Mouse (Mus musculus) kidney, postnatal 4 days (tissue): Measurements from ENCODE around the gene Gm42421.
A peak's percentile ranks its signal among the peaks of the same experiment; 100 is the strongest.

ENCODE experiments used
- DNase-seq, 2 experiments: peaks; one replicate each; pipeline ENCODE4 v3.0.0; 2021; ENCODE audit warnings: mixed read lengths in 2 of 2

Gene Gm42421

DNA sequence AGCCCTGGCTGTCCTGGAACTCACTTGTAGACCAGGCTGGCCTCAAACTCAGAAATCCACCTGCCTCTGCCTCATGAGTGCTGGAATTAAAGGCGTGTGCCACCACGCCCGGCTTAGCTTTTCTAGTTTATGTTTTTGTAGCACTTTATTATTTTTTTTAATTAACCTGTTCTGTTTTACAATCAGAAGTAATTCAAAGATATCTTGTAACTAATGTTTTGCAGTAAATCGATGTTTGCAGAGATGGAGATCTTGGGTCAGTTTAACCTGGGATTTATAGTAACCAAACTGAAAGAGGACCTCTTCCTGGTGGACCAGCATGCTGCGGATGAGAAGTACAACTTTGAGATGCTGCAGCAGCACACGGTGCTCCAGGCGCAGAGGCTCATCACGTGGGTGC, at the start of gene Gm42421:
Gene Gm42421, plus strand, starts transcription at position 301 of the 400 bp plus-strand sequence.
- DNase-seq, result no peak

DNA sequence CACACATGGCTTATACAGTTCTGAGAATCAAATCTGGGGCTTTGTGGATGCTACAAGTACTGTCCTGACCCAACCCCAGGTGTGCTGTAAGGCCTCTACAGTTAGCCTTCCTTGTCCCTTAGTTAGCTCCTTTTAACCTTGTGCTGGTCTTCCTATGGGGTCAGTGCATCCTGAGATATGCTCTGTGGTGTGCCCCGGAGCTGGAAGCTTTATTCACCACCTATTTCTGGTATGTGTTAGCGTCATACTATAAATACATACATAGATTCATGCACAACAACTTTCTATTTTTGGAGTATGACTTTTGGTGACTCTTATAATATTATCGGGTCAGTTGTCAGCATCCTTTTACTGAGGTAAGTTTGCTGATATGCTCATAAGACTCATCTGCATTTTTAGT, 42.7 kb upstream of the Gm42421 start:
- no peak for DNase-seq

DNA sequence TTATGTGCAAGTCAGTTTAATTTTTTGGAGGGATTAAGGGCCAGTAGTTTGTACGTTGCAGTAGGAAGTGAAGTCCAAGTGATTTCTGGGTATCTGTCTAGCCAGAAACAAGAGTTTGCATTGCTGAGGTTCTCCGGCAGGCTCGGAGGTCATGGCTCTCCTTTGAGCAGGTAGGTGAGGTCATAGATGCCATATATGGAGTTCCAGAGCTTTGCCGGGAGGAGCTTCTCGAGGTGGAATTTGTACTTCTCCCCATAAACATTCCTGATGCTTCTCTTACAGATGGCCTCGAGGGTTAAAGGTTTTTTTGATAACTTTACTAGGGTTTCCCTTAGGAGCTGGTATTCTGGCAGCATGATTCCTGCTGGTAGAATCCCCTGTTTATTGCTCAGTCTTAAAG, 37.2 kb upstream of the Gm42421 start:
- no peak for DNase-seq

DNA sequence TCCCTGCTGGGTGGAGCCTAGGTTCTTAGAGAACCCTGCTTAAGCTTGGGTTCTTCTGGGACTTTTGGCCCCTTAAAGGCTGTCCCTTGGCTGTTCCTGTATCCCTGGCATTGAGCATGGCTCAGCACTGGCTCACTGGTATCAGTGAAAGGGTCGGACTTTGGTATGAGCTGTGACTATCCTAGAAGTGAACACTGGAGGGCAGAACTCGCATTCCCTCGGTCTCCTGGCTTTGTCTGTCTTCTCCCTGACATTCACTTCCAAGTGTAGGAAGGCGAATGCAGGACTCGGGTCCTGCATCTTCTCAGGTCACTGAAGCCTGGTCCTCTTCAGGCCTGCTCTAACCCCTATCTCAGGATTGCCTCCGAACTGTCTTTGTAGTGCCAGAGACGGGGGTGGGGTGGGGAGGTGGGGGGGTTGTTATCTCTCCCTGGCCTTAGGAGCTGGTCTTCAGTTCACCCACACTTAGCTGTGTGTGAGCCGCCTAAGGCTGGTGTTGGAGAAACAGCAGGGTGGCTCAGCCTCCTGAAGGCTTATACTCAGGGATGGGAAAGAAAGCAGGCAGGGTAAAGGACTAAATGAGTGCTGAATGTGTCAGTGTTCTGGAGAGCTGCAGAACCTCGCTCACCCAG, 35.6 kb upstream of the Gm42421 start:
- no peak for DNase-seq

DNA sequence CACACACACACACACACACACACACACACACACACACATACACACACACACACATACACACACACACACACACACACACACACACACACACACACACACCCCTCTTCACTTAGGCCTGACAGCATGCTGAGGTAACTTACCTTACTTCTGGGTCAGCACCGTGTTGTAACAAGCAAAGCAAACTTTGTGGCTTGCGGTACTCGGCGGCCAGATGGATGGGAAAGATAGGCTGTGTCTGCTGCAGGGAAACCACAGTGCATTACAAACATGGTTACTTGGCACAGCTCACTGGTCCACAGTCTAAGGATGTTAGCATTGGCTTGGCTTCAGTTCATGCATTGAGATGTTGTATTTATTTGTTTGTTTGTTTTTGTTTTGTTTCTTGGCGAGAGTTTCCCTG, 34.6 kb upstream of the Gm42421 start:
- DNase-seq, result no peak

DNA sequence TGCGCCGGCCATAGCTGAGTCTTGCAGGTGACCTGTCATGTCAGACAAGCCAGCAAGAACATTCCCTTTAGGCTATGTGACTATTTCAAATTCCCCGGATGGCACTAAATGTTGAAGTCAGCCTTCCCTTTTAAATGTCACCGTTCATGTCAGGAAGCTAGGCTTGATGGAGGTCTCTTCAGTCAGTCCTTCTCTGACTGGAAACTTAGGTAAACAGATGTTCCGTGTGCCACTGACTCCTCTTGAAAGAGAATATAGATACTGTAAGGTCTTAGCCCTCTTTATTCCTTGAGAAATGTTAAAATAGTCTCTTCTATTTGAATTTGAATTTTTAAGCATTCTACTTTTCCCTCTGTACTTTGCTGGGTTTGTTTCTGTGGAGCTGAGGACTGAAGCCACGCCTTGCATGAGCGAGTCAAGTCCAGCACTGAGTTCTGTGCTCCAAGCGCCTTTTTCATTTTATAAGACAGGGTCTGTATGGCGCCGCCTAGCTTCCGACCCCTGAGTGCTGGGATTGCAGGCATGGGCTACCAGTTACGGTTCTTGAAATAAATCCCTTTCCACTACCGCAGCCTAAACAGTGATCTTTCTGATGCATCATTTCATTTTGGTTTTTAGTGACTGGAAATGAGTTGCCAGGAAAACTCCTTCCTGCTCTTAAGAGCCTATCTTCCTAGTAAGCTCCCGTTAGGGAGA, 30.2 kb upstream of the Gm42421 start, which contains the start of gene Ankrd61:
Gene Ankrd61, minus strand, starts transcription at position 51 of the 696 bp plus-strand sequence.
- no peak for DNase-seq

DNA sequence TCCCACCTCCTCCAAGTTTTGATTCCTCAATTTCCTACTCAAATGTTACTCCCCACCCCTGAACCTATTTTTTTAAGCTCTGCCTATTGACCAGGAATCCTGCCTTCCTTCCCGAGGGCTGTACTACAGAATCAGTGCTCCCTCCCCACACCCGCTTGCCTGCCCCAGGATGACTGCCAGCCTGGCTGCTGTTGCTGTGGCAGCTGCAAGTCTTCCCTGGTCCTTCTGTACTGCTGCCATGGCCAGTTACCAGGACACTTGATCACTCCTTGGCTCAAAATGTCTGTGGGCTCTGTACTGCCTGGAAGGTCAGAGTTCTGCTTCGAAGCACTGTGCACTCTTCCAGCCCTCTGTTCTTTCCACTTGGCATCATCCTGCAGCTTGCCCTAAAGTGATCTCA, 25.9 kb upstream of the Gm42421 start:
- DNase-seq, result no peak

DNA sequence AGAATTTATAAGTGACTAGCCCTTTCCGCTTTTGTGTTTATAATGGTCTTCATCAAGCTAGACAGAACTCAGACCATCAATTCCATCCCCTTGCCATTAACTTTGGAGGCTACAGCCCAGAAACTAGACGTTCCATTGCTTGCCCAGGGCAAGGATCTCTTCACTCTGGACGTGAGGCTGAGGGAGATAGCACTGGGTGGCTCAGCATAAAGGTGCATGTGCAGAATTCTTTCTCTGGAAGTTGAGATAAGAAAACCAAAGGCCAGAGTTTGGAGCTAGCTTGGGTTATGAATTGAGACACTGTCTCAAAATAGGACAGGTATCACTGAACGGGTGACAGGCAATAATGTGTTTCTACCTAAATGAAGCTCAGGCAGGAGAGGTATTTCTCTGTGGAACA, 24.2 kb upstream of the Gm42421 start:
- DNase-seq, result no peak

DNA sequence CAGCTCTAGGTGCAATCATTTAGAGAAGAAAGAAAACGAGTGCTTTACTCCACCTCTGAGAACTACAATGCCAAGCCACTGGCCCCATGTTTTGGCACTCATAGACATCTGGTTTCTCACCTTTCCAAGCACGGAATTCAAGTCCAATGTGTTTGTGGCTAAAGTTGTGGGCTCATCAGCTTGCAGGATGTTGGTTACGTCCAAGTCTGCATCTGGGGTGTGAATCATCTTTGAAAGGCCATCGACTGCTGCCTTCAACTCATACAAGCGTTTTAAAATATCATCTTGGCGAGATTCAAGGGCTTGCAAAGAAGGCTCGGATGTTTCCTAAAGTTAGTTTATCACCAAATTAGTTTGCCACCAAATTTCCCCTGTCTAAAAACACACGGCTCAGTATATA, 21.5 kb upstream of the Gm42421 start:
- DNase-seq, result no peak

DNA sequence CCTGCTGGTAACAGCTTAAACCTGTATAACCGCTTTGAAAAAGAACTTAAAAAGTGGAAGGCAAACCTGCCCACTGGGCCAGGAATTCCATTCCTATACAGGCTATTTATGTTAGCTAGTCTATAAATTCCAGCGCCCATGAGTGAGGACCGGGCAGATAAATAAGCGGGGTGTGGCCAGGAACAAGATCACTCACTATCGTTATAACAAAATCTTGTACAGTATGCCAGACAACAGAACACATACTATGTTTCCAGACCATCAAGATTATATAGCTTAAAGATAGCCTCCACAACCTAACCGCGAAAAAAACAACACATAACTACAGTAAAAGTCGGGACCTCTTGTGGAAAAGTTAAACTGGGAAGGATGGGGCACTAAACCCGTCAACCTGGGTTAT, 19.0 kb upstream of the Gm42421 start:
- DNase-seq, result no peak

DNA sequence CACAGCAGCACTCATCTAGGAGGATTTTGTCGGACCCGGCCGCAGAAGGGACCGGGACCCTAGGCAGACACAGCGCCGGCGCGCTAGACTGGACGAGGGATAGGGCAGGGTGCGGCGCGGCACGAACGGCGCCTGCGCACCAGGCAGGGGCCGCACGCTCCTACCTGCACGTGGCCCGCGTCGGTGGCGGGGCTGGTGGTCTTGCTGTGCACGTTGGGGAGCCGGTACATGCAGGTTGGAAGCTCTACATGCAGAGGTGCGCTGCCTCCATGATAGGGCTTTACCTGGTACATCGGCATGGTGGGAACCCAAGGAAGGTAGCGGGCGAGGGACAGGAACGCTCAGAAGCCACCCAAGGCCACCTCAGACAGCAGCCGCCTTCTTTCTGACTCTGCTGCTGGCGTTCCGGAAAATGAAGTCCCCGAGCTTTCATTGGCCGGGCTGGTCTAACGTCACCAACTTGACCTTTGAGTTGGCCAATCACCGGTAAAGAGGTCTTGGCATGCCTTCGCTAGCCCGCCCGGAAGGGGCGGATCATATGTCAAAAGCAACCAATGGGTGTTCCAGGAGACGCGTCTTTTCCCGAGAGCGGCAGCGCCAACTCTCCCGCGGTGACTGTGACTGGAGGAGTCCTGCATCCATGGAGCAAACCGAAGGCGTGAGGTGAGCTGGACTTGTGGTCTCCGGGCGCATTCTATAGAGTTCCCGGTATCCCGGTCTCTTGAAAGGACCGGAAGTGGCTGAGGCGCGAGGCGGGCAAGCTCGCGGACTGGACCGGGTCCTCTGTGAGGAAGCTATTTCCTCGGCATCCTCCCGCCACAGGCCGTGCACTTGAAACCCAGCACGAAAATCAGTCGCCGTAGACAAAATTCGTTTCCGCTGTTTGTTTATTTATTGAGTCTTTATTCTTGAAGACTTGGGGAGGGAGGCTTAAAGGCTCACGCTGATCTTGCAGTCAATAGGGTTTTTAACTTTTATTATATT, 18.3 kb upstream of the Gm42421 start, which contains the start of the genes Aimp2 and Pms2:
Gene Aimp2, minus strand, starts transcription at position 431 of the 984 bp plus-strand sequence.
Gene Pms2, plus strand, starts transcription at position 548 of the 984 bp plus-strand sequence.
- DNase-seq, result peak; percentile 94 to 97

DNA sequence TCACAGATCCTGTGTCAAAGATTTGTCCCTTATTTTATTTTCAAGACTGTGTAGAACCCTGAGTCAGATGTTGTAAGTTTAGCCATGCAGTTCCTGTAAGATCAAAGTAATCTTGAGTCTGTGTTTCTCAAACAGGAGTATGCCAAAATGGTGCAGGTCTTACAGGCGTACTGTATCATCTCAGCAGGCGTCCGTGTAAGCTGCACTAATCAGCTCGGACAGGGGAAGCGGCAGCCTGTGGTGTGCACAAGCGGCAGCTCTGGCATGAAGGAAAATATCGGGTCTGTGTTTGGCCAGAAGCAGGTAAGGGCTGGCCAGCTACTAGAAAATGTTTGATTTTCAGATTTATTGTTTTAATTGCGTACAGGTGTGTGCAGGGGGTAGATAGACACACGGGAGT, 11.8 kb upstream of the Gm42421 start:
- DNase-seq, result no peak

DNA sequence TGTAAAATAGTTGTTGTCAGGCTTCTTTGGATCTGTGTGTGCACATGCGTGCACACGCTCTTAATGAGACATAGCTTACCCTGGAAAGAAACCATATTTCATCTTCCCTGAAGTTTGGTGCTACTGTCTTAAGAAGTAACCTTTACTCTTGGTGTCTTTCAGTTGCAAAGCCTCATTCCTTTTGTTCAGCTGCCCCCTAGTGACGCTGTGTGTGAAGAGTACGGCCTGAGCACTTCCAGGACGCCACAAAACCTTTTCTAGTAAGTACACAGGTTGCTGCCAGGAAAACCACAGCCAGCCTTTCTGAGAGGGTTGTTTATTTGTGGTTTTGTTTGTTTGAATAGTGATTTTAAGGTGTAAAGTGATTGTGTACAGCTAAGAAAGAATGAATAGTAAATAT, 10.6 kb upstream of the Gm42421 start:
- peak; percentile 71 to 78 for DNase-seq

DNA sequence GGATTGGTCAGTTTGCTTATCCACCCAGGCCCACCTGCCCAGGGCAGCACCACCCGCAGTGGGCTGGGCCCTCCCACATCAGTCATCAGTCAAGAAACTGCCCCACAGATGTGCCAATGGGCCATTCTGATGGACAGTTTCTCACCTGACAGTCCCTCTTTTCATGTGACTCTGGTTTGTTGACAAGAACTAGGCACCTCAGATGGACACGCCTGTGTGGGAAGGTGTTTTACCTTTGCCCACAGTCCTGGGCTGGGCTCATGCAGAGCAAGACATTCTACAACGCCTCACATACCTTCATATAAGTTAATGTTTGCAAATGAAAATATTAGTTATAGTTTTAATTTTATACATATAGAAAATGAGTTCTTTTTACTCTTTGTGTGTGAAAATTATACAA, 9.9 kb upstream of the Gm42421 start:
- DNase-seq, result no peak

DNA sequence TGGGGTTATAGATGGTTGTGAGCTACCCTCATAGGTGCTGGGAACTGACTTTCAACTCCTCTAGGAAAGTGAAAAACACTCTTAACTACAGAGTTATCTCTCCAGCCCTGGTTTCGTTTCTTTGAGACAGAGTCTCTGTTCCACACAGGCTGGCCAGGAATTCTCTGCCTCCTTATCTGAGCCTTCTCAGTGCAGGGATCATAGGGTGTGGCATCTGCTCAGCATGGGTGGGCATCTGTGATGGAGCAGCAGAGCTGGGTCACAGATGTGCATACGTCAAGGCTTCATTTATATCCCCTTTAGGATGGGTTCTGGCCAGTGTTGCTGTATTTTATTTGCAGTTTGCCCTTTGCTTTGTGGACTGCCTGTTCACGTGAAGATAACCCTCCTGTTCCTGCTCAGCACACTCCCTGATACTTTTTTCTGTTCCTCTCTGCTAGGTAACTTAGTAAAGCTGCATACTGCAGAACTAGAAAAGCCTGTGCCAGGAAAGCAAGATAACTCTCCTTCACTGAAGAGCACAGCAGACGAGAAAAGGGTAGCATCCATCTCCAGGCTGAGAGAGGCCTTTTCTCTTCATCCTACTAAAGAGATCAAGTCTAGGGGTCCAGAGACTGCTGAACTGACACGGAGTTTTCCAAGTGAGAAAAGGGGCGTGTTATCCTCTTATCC, 3.1 kb upstream of the Gm42421 start:
- no peak for DNase-seq

DNA sequence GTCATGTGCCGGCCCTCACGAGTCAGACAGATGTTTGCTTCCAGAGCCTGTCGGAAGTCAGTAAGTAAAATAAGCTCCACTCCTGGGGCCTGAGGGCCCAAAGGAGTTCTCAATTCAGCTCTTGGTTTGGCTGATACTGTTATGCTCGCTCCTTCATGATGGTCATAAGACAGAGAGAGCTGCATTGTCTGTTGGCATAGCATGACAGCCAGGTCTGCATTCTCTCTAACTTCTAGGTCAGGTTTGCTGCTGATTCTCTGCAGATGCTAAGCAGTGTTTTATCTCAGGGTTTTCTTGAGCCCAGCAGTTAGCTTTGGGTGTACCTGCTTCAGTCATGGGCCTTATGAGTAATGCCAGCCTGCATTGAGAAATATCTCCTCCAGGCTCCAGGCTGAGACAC, 1.3 kb downstream of the Gm42421 start:
- DNase-seq, result no peak

DNA sequence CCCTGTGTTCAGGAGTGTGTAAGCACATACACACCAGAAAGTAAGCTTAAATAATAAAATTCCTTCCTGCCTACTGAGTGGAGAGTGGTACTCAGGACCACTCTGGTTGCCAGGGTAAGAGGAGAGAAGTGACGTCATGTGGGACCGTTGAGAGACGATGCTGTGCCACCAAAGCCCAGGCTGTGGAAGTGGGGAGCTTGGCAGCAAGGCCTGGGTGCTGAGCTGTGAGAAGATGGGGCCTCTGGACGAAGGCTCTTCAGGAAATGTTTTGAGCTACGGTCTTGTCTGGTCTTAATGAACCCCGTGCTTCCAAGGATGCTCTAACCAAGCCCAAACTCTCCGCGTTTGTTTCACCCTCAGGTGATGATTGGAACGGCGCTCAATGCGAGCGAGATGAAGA, 2.7 kb downstream of the Gm42421 start:
- no peak for DNase-seq

DNA sequence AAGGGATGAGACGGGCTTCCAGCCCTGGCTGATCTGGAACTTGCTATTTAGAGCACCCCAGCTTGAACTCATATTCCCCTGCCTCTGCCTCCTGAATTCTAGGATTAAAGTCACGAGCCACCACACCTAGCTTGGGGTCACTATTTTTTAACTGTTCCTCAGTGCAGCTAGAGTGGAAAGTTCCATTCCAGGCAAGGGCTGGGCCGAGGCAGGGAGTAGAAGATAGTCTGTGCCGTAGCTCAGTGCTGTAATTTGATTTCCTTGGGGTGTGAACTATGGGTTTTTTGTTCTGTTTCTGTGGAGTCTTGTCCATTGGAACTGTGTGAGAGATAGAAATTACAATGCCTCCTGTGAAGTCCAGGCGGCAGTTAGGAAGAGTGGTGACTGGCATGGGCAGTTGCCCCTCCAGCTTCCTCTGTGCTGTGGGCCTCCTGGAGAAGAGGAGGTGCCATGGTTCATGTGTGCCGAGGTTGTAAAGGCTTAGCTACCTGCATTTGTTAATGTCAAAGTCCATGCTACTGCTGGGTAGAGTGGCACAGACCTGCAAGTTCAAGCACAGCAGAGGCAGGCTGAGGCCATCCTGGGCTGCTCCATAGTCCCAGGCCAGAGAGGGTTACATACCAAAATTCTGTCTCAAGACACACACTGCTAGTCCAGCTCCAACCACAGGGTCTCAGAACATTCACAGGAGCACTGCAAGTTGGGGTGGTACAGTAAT, 4.0 kb downstream of the Gm42421 start:
- DNase-seq, result no peak

DNA sequence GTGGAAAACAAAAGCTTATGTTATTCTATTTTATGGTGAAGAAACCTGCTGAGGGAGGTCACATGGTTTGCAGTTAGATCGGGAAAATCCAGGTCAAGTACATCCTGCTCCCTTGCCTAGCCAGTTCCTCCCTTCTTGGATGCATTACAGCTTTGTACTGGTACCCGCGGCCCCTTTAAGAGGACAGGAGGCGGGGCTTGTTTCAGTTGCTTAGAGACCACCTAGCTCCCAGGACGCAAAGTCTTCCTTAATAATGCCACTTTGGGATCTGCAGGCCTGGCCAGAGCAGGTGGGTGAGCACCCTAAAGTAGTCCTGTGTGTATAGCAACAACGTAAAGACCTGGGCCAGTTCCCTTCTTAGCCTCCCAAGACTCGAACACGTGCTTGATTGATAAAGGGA, 4.9 kb downstream of the Gm42421 start, which contains the start of gene Rsph10b:
Gene Rsph10b, plus strand, starts transcription at position 205 of the 400 bp plus-strand sequence.
- DNase-seq, result peak; percentile 42 to 44

DNA sequence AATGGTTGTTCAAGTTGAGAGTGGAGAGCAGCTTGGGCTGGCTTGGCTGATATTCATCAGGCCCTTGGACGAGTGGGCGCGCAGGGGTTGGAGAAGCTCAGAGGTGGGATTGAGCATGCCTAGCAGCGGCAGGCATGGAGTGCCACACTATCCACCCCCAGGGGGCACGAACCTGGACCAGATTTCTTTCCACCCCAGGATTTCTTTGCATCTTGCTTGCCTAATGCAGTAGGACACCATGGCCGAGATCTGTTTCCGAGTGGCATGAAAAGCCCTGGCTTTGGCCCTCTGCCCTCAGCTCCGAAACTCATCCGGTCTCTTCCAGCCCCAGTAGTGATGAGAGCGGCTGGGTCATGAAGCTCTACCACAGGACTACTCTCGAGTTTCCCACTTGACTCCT, 5.4 kb downstream of the Gm42421 start:
- no peak for DNase-seq

DNA sequence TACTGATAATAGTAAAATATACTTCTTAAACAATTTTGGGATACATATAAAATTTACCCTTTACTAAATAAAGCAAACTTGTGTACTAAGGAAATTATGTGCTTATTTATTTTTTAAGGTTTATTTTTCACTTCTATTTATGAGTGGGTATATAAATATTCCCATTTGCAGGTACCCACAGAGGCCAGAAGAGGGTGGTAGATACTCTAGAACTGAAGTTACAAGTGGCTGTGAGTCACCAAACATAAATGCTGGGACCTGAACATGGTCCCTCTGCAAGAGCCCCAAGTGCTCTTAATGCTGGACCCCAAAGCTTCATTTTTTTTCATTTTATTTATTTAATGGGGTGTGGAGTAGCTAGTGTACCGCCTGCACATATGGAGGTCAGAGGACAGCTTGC, 5.9 kb downstream of the Gm42421 start:
- no peak for DNase-seq

DNA sequence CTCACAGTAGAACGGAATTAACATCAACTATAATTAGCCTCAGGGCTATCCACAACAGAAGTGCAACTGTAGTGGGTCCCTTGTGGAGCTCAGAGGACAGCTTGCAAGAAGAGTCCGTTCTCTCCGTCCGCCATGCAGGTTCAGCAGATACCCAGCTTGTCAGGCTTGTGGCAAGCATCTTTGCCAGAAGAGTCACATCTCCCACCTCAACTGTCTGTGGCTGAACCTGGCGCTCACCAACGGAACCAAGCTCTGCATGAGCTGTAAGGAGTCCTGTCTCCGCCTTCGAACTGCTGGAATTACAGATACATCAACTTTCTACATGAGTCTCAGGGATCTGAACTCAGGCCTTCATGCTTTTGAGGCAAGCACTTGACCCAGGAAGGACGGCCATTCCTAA, 8.2 kb downstream of the Gm42421 start:
- no peak for DNase-seq
